Mouse (Mus musculus): Measurements from ENCODE around the gene Ppil1.
"Not testable (repeated sequence)": the region's sequence is repeated elsewhere in the genome, so short reads cannot be mapped to it uniquely, and the experiment has no call there.

The Ppil1 gene

GRCm38 (mm10) chr17:29281541-29281940 is 17.6 kb upstream of the Ppil1 start:
- no peak for DNase-seq (ENCODE audit: low spot score in 2 of 2)

GRCm38 (mm10) chr17:29280422-29280821 is 16.4 kb upstream of the Ppil1 start:
- no peak for DNase-seq (ENCODE audit: low spot score in 2 of 2)

GRCm38 (mm10) chr17:29273889-29274288 is 9.9 kb upstream of the Ppil1 start:
- DNase-seq (ENCODE audit: low spot score in 2 of 2): no peak

GRCm38 (mm10) chr17:29273156-29273555 is 9.2 kb upstream of the Ppil1 start:
- no peak for DNase-seq (ENCODE audit: low spot score in 2 of 2)

GRCm38 (mm10) chr17:29270148-29270698 is 6.2 kb upstream of the Ppil1 start:
- no peak for DNase-seq (ENCODE audit: low spot score in 2 of 2)

- DNase-seq (ENCODE audit: low spot score in 2 of 2): no peak
Measured at GRCm38 (mm10) chr17:29269349-29269706, 5.3 kb upstream of the Ppil1 start.

GRCm38 (mm10) chr17:29268682-29269348 is 4.8 kb upstream of the Ppil1 start, which contains the start of gene BC004004:
TSS of gene BC004004 (plus strand) at chr17:29268788.
- DNase-seq (ENCODE audit: low spot score in 2 of 2): peak; percentile 86 to 95

GRCm38 (mm10) chr17:29267931-29268681 is 4.1 kb upstream of the Ppil1 start:
- peak in 1 of 2 experiments; percentile 63 for DNase-seq (ENCODE audit: low spot score in 2 of 2)

- not testable (repeated sequence) for DNase-seq (ENCODE audit: low spot score in 2 of 2)
Measured at GRCm38 (mm10) chr17:29267040-29267439, 3.1 kb upstream of the Ppil1 start.

GRCm38 (mm10) chr17:29264760-29265159 is 774 bp upstream of the Ppil1 start:
- DNase-seq (ENCODE audit: low spot score in 2 of 2): no peak

GRCm38 (mm10) chr17:29263417-29263816 is 569 bp downstream of the Ppil1 start:
- DNase-seq (ENCODE audit: low spot score in 2 of 2): no peak

DNA sequence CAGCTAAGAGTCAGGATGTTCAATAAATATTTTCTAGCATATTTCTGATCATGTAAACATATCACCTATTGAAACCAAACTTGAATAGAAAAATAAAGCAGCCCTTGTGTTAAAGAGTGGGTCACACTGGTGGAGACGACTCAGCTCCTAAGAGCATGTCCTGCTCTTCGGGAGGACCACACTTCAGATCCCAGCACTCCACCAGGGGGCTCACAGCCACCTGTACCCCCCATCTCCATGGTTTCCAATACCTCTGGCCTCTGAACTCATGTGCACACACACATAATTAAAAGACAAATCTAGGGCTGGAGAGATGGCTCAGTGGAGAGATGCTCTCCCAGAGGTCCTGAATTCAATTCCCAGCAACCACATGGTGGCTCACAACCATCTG is 1.7 kb downstream of the Ppil1 start:
- DNase-seq (ENCODE audit: low spot score in 2 of 2): no peak

- DNase-seq (ENCODE audit: low spot score in 2 of 2): no peak
Measured at GRCm38 (mm10) chr17:29261603-29262258, 2.3 kb downstream of the Ppil1 start.

GRCm38 (mm10) chr17:29260501-29260900 is 3.5 kb downstream of the Ppil1 start:
- DNase-seq (ENCODE audit: low spot score in 2 of 2): no peak

- DNase-seq (ENCODE audit: low spot score in 2 of 2): peak; percentile 53 to 78
Measured at GRCm38 (mm10) chr17:29259489-29259888, 4.5 kb downstream of the Ppil1 start.

- DNase-seq (ENCODE audit: low spot score in 2 of 2): no peak
Measured at GRCm38 (mm10) chr17:29258921-29259320, 5.1 kb downstream of the Ppil1 start.

DNA sequence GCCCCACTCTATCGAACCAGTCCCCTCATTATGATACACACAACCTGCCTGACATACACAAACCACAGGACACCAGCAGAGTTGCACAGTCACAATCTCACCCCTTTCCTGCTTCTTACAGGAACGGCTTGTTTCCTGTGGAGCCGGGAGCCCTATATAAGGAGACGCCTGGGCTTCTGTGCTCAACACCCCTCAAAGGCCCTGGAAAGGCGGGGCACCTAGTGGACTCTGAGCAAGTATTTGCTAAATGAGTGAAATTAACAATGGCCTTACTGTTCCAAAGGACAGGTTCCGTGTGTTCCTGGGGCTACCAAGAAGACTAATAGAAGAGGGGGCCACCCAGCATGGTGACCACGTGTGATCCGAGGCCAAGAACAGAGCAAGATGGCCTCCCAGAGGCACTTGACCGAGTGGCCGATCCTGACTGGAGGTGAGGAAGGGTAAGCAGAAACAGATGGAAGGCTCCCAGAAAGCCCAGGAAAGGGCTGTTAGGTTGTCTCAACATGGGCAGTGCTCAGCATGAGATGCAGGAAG is 5.9 kb downstream of the Ppil1 start:
- DNase-seq (ENCODE audit: low spot score in 2 of 2): no peak

DNA sequence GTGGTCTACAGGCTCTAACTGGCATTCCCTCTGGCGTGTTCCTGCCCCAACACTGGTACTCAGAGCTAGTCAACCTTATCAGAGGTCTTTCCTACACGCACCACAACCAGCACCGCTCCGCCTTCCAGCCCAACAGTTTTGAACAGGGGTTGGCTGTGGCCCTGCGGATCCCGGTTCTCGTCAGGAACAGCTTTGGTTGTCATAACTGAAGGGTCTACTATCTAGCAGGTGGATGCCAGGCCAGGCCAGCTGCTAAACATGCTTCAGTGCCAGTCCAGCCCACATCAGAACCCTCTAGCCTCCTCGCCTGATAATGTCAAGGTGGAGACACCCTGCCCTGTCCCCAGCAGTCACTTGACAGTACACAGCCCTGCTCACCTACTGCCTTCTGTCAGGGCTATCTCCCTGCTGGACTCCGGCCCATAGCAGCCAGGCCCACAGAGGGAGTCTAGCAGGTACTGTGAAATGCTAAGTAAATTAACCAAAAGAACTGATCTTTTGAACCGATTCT is 6.9 kb downstream of the Ppil1 start:
- DNase-seq (ENCODE audit: low spot score in 2 of 2): no peak

DNA sequence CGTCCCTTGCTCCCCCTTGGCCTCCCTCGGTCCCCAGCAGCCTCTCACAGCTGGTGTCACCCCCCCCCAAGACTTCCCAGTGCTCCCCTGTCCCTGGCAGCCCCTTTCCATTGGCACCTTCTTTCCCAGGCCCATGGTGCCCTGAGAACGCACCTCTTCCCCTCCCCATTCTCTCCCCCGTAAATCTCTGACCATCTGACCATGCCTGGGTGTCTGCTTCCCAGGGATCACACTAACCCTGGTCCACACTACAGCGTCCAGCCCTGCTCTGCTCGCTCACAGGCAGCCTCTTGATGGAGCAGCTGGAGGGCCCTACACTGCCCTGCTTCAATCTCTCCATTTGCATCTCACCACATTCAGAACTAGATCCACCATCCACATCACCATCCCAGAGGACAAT is 7.5 kb downstream of the Ppil1 start:
- no peak for DNase-seq (ENCODE audit: low spot score in 2 of 2)

DNA sequence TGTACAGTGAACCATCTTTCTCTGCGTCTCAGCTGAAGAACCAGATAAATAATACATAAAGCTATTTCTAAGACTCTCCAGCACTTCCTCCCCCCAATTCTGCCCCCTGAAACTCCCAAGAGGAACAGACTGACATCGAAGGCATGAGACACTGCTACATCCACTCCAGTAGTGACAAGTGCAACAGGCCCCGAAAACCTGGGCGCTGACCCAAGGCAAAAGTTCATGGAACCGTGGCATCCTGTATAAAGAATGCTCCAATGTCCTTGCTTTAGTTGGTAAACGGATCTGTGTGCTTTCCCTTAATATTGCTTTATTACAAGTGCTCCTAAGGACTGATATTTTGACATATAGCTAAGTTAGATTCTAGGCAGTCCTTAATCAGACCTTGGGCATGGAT is 9.2 kb downstream of the Ppil1 start:
- DNase-seq (ENCODE audit: low spot score in 2 of 2): not testable (repeated sequence)

- no peak for DNase-seq (ENCODE audit: low spot score in 2 of 2)
Measured at GRCm38 (mm10) chr17:29253684-29254083, 10.3 kb downstream of the Ppil1 start.

GRCm38 (mm10) chr17:29253236-29253635 is 10.8 kb downstream of the Ppil1 start:
- DNase-seq (ENCODE audit: low spot score in 2 of 2): no peak

All from urinary bladder, postnatal 36 days (tissue).